Mouse (Mus musculus) spleen, adult 18-20 months (tissue): ENCODE measurements around the gene H2afx.
"Not testable (repeated sequence)": the region's sequence is repeated elsewhere in the genome, so short reads cannot be mapped to it uniquely, and the experiment has no call there.

Experiments
- DNase-seq, 2 experiments: peaks; one replicate each; pipeline ENCODE4 v3.0.0; 2022; ENCODE audit warnings: mixed read lengths in 2 of 2

Gene H2afx

DNA sequence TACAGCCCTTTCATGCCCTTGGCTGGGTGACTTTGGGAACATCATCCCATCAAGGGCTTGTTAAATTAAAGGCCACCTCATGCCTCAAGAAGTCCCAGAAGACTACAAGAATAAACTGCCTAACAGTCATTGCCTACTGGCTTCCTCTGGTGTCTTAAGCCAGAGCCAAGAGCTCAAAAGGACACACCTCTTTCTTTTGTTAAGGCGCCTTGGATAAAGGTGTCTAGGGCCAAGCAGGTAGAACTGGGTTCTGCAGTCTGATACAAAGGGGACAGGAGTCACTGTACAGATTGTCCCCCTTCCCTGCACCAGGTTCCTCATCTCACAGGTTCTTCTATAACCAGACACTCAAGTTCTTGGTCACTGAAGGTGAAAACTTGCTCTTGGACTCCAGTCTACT is 8.1 kb downstream of the H2afx start:
- DNase-seq: no peak

DNA sequence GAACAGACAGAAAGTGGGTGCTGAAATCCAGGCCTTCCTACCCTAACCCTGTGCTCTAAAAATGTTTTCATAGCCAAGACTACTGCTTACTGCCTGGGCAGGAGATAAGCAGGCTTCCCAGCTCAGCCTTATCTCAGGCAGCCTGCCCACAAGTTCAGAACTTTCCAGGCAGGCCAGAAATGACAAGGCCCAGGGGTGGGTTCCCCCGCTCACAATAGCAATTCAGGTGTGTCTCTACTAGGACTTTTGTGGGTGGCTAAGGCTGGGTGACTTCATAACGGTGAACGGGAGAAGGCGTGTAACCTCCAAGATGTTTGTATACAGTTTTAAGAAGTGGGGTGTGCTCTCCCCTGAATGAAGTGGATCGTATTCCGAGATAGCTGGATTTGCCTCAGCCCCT is 8.8 kb downstream of the H2afx start:
- DNase-seq: no peak

DNA sequence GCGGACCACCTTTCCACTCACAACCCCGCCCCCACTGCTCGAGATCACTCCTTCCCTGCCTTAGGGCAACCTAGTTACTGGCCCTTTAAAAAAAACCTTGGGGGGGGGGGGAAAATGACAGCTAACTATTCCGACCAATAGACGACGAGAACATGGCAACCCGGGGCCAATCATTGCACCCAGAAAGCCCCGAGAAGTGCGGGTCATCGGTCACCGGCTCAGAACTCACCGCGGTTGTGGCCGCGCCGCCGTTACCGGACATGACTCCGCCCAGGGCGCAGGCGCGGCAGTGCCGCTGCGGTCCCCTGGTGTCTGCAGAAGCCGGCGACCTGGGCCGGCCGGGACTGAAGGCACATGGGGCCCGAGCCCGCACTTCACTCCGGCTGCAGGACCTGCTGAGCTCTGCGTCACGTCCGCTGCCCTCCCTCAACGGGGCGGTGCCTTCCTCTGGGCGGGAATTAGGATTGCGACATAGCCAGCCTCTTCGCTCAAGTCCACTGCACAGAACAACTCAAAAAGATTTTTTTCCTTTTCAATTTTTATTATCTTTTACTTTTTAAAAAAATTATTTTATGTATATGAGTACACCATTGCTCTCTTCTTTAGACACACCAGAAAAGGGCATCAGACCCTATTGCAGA is 9.4 kb downstream of the H2afx start, which contains the start of gene Hmbs:
Hmbs (minus strand) TSS at position 448 of the 641 bp plus-strand sequence.
- peak; percentile 81 to 91 for DNase-seq

DNA sequence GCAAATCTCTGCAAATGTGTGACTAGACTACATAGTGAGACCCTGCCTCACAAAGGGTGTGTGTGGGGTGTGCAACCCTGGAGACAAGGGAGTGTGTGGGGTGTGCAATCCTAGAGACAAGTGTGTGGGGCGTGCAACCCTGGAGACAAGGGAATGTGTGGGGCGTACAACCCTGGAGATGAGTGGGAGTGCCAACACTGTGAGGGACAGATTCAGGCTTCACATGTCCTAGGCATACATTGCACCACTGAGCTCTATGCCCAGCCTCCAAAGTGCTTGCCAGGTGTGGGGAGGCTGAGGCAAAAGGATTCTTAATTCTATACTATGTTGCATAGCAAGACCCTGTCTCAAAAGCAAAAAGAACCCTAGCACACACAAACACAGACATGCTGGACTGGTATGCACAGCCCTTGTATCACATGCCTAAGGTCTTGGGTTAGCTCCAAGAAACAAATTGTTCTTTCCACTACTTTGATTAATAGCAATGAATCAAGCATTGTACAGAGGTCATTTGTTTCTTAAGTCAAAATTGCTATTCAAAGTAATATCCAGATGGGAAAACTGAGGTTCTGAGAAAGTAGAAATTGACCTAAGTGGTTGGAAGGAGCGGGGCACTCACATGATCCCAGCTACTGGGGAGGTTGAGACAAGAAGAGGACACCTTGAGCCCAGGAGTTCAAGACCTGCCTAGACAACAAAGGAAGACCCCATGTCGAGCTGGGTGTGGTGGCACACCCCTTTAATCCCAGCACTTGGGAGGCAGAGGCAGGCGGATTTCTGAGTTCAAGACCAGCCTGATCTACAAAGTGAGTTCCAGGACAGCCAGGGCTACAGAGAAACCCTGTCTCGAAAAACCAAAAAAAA is 11.3 kb downstream of the H2afx start:
- no peak for DNase-seq

DNA sequence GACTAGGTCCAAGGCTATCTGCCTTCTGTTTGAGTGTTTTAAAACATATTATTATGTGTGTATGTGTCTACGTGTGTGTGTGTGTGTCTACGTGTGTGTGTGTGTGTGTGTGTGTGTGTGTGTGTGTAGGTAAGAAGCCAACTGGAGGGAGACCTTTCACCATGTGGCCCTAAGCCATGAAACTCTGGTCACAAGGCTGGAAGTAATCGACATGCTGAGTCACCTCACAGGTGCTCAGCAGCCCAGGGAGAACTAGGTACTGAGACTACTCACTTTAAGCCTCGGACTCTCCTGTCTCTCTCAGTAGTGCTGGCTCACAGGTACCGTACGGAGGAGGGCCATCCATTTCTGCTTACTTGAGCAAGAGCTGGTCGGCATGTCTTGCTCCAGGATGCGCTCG is 12.7 kb downstream of the H2afx start:
- DNase-seq: no peak

DNA sequence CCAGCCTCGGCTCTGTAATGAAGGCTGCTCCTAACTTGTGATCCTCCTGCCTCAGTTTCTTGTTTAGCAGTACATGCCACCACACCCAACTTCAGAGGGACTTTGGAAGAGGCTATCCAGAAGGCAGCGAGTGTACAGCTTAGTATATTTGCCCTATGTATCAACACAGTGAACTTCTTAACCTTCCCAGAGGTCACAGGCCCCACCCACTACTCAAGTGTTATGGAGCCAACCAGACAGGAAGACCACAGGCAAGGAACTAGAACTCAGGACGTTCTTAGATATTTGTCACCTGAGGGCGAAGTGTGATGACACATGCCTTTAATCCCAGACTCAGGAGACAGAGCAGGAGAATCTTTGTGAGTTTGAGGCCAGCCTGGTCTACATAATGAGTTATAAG is 13.1 kb downstream of the H2afx start:
- DNase-seq: no peak

DNA sequence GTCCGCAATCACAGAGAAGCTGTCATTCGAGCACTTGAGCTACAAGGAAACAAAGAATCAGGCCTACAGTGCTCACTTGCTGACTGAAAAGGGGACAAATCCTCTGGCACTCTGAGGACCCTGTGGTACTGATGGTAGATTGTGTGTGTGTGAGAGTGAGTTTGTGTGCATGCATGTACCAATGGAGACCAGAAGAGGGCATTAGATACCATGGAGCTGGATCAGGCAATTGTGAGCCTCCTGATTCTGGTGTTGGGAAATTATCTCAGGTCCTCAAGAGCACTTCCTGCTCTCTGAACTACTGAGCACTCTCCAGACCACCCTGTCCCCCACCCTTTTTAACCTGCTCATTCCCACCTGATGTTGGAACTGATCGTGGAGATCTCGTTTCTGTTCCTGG is 14.1 kb downstream of the H2afx start:
- DNase-seq: no peak

DNA sequence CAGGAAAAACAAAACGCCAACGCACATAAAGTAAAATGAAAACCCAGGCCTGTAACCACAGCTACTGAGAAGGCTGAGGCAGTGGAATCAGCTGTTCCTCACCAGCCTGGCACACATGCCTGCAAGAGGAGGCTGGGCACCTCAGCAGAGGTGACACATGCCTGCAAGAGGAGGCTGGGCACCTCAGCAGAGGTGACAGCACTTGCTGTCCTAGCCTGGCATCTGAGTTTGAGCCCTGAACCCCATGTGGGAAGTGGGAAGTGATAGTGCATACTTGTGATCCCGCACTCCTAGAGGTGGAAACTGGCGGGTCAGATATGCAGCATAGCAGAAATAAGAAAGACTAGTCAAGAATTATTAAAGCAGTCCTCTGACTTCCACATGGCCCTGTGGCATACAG is 16.9 kb downstream of the H2afx start:
- DNase-seq: no peak

DNA sequence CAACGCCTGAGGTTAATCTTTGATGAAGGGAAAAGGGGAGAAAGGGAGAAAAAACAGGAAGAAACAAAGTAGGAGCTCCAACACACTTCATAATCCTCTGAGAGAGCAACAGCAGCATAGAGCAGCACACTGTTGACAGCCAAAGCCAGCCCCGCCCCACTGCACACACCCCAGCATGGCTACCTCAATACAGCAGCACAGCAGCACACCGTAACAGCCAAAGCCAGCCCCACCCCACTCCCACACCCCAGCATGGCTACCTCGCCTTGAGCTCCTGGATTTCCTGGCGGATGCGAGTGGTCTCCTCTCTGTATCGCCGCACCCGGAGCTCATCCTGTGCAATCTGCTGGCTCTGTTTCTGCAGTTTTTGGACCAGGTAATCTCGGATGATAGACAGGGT is 17.8 kb downstream of the H2afx start:
- no peak for DNase-seq

DNA sequence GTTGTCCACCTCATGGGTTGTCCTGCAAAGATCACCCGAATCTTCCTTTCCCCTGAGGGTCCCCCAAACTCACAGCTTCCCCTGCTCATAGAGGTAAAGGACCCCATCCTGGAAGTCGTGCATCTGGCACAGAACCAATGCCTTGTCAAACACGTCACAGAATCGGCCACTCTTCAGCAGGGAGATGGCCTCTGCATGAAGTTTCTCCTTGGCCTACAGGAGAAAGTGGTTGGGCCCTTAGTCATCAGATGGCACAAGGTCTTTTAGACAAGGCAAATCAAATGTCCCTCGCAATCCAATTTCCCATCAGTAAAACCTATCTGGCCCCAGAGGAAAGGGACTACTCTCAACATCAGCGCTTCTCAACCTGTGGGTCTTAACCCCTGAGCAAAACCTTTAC is 18.6 kb downstream of the H2afx start:
- no peak for DNase-seq

DNA sequence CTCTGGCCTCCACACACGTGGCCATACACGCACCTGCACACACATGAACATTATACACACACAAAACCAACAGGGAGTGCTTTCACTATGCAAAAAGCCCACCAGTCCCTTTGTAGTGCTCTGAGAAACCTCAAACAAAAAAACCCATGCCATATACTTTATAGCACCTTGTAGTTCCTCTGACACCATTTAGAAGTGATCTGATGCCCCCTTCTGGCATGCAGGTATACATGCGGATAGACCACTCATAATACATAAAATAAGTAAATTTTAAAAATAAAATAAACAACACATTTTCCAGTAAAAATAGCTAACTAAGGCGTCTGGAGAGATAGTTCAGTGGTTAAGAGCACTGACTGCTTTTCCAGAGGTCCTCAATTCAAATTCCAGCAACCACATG is 22.7 kb downstream of the H2afx start:
- DNase-seq: no peak

DNA sequence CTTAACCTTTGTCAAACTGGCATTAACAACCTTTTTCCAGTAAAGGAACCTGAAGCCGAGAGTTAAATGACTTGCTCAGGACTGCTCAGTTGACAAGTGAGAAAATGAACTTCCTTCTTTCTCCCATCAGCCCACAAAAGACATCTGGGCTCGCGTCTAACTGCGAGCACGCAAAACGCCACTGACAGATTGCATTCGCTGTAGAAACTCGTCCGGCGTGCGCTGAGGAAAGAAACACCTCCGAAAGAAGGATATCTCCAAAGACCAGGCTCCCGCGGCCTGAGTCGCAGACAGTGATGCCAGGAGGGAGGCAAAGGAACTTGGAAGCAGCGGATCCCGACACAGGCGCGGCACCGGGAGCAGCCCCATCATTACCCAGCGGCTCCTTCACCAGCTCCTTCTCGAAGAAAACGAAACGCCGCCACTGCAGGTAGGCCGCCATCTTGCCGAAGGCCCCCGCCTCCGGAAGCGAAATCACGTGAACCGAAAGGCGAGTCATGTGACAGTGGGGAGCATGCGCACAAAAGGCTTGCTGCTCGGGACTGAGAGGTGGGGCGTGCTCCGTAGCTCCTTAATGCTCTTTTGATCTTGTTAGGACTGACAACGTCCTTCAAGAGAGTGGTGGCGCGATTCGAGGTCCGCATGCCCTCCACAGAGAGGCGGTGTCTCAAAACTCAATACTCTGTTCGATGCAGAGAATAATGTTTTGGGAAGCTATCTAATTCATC is 26.9 kb downstream of the H2afx start, which contains the start of gene Vps11:
Vps11 (minus strand) TSS at position 481 of the 728 bp plus-strand sequence.
- DNase-seq: peak; percentile 91 to 92

DNA sequence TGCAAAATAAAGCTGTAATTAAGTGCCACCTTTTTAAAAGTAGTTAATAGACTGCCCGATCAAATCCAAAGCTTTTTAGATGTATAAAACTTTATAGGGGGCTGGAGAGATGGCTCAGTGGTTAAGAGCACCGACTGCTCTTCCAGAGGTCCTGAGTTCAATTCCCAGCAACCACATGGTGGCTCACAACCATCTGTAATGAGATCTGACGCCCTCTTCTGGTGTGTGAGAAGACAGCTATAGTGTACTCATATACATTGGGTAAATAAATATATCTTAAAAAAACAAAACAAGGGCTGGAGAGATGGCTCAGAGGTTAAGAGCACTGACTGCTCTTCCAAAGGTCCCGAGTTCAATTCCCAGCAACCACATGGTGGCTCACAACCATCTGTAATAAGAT is 27.4 kb downstream of the H2afx start:
- DNase-seq: not testable (repeated sequence)

DNA sequence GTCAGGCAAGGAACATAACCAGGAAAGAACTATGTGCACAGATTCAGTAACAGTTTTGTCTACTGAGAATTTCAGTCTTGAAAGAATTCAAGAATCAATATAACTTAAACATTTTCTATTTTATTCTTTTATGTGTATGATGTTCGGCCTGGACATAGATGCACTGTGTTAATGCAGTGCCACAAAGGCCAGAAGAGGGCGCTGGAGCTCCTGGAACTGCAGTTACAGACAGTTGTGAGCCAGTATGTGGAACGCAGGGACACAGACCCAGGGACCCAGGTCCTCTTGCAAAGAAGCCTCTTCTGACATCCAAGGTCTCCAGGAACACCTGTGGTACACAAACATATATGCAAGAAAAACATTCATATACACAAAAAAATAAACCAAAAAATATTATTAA is 30.0 kb downstream of the H2afx start:
- DNase-seq: peak in 1 of 2 experiments; percentile 29

DNA sequence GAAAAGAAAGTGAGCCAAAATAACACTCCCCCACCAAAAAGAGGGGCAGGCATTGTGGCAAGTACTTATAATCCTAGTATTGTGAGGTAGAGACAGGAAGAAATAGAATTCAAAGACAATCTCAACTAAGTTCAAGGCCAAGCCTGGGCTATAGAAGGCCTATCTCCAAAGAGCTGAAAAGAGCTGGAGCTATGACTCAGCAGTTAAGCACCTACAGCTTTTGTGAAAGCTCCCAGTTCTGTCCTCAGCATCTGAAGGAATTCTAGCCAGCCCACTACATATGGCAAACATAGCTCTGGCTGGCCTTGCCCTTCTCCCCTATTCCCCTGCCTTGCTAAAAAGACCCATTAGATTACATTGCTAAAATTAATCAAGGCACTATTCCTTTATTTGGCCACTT is 38.9 kb downstream of the H2afx start:
- no peak for DNase-seq

DNA sequence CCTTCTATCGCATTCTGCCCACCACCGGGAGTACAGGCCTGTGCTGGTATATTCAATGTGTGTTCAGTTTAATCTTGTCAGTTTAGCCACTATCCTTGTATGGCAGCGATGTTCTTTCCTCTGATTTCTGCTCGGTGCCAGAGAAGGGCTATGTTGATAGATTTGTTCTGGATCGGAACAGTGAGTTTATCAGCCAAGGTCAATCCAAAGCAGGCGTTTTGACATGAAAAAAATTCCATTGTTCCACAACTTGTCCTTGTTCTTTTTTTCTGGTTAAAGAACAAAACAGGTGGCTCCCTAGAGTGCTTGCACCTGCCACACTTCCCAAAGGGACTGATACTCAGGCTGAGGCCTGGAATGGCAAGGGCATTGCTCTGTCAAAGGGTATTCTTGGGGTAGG is 41.6 kb downstream of the H2afx start:
- no peak for DNase-seq

DNA sequence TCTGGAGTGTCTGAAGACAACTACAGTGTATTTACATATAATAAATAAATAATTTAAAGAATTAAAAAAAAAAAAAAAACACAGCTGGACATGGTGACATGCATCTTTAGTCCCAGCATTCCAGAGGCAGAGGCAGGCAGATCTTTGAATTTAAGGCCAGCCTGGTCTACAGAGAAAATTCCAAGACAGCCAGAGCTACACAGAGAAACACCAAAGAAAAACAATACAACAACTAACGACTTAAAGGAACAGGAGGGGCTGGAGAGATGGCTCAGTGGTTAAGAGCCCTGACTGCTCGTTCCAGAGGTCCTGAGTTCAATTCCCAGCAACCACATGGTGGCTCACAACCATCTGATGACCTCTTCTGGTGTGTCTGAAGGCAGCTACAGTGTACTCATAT is 42.8 kb downstream of the H2afx start:
- DNase-seq: not testable (repeated sequence)

DNA sequence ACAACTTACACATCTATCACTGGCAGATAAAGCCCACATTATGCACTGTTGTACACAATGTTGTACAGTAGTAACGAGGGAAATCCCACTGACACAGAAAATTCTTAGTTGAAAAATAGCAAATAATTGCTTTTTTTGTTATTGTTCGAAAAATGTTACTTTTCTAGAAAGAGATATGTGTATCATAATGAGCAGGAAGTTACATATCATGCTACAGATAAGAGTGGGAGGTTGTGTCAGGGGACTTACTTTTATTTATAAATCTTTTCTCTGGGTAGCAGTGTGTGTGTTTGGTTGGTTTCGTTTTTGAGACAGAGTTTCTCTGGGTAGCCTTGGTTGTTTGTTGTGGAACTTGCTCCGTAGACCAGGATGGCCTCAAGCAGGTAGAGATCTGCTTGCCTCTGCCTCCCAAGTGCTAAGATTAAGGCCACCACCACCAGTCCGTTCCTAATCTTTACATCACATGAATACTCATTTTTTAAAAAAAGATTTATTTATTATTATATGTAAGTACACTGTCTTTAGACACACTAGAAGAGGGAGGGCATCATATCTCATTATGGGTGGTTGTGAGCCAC is 43.7 kb downstream of the H2afx start:
- no peak for DNase-seq

DNA sequence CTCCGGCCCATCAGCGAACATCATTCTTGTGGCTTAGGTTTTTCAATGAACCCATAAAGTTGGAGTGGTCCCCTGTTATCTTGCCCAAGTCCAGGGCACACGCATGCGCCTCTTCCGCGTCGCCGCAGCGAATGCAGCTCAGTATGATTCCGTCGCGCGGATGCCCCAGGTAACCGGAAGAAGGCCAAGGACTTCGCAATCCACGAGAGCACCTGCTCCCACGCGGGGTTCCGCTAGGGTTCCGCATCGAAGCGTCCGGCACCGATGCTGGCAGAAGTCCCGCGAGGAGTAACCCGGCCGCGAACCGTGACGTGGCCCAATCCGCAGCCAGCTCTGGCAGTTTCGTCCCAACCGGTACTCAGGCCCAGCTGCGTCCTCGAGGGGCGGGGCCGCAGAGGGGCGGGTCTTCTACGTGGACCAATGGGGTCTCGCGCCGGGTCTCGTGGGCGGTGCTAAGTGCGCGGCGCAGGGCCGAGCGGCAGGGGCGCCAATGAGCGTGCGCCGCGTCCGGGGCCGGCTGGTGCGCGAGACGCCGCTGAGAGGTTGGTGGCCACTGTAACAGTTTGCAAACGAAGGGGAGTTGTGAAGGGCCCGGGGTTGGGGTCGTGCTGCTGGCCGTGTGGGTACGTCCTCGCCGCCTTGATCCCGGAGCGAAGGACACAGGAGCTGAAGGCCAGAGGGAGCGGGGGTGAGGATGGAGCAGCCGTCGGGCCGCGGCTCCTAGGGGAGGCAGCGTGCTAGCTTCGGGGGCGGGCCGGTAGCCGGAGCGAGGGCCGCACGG is 44.8 kb downstream of the H2afx start, which contains the start of gene Hyou1:
Hyou1 (plus strand) TSS at position 437 of the 781 bp plus-strand sequence.
- peak; percentile 99 to 100 for DNase-seq

DNA sequence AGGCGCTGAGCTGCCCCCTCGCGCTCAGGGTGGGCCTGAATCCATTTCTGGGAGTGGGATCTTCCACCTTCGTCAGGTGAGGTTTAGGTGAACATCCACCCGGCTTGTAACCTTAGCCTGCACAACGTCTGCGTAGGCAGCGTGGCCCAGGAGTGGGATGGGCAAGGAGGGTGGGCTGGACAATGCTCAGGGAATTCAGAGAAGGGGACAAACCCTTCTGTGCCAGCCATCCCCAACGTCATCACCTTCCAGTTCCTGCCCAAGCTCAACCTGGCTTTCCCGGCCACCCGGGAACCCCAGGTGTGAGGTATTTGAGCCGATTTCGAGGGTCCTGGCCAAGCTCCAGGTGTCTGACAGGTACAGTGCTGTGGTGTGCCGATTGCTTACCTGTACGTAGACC is 45.4 kb downstream of the H2afx start:
- DNase-seq: no peak

DNA sequence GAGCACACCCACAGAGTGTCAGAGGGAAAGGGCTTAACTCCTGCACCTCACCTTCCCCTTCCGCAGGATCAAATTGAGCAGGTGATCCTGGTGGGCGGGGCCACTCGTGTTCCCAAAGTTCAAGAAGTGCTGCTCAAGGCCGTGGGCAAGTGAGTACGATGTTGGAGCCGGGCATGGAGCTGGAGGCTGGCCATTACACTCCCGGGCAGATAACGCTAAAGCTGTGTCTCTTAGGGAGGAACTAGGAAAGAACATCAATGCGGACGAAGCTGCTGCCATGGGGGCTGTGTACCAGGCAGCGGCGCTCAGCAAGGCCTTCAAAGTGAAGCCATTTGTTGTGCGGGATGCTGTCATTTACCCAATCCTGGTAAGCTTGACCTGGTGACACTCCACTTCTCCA is 50.1 kb downstream of the H2afx start:
- no peak for DNase-seq
